Mouse (Mus musculus): Measurements from ENCODE around the gene Mvb12a.

Mvb12a gene

GRCm38 (mm10) chr8:71567587-71567986 is 24.9 kb downstream of the Mvb12a start:
- DNase-seq: no peak

GRCm38 (mm10) chr8:71568387-71568937 is 25.7 kb downstream of the Mvb12a start, which contains the start of gene Slc27a1:
Gene Slc27a1, plus strand, starts transcription at chr8:71568882.
- peak; percentile 79 for DNase-seq

- DNase-seq: no peak
Observed at GRCm38 (mm10) chr8:71568941-71569340, 26.2 kb downstream of the Mvb12a start.

GRCm38 (mm10) chr8:71569366-71570290 is 26.9 kb downstream of the Mvb12a start:
- peak; percentile 77 for DNase-seq

GRCm38 (mm10) chr8:71570291-71570954 is 27.7 kb downstream of the Mvb12a start:
- peak; percentile 96 for DNase-seq

- no peak for DNase-seq
Observed at GRCm38 (mm10) chr8:71572077-71572476, 29.4 kb downstream of the Mvb12a start.

- peak; percentile 82 for DNase-seq
Observed at GRCm38 (mm10) chr8:71572847-71573633, 30.3 kb downstream of the Mvb12a start.

GRCm38 (mm10) chr8:71574426-71574825 is 31.7 kb downstream of the Mvb12a start:
- no peak for DNase-seq

GRCm38 (mm10) chr8:71575020-71575419 is 32.3 kb downstream of the Mvb12a start:
- DNase-seq: no peak

DNA sequence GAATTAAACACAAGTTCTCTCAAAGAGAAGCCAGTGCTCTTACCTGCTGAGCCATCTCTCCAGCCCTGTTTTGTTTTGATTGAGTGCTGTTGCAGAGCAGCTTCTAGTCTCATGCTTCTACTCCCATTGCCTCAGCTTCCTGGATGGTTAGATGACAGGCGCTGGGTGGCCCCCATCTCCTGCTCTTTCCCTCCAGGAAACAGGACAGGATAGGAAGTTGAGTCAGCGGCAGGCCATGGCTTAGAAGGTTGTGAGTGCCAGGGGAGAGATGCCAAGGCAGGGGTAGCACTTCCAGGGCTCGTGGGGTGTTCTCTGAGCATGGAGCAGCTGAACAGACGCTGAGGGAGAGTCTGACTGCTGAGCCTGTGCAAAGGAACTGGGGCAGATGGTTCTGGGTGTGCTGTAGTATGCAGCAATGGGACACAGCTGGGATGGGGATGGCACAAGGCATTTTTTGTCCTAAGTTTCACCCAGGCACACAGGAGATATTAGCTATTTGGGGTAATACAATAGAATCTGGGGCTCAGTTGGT is 35.2 kb downstream of the Mvb12a start:
- no peak for DNase-seq

DNA sequence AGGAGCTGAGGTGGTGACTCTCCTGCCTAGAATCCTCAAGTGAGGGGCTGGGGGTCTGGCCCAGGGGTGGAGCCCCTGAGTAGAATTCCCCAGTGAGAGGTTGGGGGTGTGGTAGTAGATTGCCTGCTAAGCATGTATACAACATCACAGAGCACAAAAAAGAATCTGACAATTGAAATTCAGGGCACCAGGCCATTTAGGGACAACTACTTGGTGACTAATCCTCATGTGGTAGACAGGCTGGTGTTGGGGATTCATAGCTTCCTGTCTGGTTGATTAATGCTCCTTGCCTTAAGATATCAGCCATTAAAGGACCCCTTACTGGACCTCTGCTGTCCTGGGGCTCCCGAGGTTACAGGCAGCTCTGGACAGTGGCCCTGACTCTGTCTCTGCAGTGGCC is 36.3 kb downstream of the Mvb12a start:
- DNase-seq: no peak

GRCm38 (mm10) chr8:71579476-71579875 is 36.8 kb downstream of the Mvb12a start:
- DNase-seq: no peak

- DNase-seq: no peak
Observed at GRCm38 (mm10) chr8:71580201-71580600, 37.5 kb downstream of the Mvb12a start.

GRCm38 (mm10) chr8:71586891-71587290 is 44.2 kb downstream of the Mvb12a start:
- DNase-seq: peak; percentile 81

DNA sequence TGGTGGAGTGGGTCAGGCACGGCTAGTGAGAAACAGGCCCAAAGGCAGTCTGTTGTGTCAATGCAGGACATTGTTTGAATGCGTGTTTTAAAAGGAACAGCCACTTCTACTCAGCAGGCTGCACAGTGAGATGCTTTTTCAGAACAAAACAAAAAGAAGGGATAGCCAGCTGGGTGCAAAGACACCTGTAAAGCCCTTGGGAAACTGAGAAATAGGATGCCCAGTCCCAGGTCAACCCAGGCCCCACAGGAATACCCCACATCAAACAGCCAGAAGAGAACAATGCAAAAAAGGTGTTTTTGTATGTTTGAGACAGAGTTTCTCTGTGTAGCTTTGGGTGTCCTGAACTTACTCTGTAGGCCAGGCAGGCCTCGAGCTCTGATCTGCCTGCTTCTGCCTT is 46.0 kb downstream of the Mvb12a start:
- DNase-seq: no peak

- no peak for DNase-seq
Observed at GRCm38 (mm10) chr8:71591017-71591416, 48.3 kb downstream of the Mvb12a start.

DNA sequence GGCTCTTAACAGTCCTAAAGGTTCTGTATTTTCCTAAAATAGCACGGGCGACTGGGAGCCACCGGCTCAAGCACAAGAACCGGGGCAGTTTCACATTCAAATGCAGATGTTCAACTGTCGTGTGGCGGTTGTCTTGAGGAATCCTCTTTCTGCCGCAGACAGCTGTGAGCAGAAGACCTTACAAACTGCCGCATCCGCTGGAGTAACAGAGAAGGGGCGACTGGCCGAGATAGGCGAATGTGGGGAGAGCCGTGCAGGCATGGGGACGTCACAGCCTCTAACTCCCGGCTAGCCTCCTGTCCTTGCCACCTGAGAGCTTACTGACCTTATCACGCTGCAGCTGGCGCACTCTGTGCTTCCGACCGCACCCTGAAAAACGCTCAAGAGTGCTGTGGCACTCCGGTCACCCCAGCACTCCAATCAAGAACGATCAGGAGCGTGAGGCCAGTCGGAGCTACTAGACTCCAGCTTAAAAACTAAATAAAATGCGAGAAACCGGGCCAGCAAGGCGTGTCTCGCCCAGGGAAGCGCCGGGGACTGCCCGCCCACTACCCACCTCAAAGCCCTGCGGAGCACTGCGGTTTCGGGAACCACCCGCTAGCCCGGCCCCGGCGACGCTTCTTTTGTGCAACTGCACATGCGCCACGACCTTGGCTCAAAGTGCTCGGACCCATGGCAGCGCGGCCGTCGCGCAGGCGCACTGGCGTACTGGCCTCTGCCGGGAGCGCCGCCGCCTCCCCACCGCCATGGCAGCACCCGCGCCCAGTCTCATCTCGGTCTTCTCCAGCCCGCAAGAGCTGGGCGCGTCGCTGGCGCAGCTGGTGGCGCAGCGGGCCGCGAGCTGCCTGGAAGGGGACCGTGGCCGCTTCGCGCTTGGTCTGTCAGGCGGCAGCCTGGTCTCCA is 49.0 kb downstream of the Mvb12a start, which contains the start of gene Pgls:
Pgls (plus strand) TSS at position 706 of the 903 bp plus-strand sequence.
- peak; percentile 92 for DNase-seq

DNA sequence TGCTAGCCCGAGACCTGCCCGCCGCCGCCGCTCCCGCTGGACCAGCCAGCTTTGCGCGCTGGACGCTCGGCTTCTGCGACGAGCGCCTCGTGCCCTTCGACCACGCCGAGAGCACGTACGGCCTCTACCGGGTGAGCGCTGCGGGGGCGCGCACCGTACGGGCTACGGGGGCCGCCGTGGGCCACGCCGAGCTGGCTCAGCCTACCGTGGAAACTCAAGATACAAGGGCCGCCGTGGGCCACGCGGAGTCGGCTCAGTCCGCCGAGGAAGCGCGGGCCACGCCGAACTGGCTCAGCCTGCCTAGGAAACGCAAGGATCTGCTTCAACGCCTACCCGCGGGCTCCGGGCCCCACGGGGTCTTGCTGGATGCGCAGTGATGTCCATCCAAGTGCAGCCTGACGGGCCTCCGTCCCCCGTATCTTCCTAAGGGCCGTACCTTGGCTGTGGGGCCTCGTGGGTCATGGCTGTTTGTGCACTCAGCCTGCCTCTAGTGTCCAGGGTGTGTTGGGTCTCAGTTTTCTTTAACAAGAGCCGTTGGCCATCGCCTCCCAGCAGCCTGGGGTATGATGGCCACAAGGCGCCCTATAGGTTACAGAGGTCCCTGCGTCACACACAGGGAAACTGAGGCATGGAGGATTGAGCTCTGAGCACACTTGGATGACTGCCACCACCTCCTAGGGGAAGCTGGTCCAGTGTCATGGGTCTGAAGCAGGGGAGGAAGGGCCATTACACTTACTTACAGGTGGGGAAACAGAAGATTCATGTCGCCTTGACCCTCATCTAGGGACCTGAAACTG is 49.9 kb downstream of the Mvb12a start:
- DNase-seq: peak; percentile 68

- no peak for DNase-seq
Observed at GRCm38 (mm10) chr8:71593556-71594323, 51.0 kb downstream of the Mvb12a start.

DNA sequence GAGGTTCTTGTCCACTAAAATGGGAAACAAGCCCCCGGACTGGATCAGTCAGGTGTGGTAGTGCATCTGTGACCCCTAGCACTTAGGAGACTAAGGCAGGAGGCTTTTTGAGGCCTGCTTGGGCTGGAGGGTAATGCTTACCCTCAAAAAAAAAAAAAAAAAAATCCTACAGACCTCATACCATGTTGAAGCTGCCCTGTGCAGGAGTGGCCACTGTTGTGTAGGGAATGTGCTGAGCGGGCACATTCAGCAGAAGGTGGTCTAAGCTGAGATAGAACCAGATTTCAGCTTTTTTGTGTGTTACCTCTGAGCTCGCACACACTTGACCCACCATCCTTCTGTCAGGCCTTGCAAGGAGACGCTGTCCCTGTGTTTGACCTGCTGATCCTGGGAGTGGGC is 51.6 kb downstream of the Mvb12a start:
- no peak for DNase-seq
